Comparison of ENCODE assay signal across 8 mouse cellular contexts in the genomic region with DNA sequence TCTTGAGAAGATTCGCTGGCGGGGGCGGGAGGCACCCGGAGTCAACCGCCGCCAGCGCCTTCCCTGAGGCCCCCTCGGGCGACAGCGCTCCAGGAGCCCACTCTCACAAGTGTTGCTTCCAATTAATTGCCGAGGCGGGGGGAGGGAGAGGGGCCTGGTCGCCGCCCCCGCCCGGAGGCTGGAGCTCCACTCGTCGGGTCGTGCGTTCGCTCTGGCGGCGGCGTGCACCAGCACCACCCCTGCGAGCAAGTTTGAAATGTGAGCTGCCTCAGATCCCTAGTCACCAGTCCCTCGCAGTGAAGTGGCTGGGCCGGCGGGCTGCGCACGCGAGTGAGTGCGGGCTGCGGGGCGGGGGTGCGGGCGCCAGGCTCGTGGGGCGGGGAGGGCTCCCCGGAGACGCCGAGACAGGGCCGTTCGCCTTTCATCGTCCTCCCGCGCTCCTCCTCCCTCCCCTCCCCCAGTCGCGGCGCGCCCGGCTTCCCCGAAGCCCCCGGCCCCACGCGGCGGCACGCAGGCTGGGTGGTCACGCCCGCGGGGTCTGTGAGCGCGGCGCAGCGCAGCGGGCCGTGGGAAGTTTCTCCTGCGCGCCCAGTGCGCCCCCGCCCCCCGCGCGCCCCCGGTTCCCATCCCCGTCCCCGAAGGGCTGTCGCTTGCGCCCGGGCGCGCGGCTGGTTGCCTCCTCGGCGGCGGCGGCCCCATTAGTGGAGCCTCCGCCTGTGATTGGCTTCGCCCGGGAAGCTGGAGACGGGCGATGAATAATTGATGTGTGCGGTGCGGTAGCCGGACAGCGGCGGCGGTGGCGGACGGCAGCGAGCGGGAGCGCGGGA.
DNase-seq lines count a peak whose midpoint lies in the region; ATAC-seq and TF ChIP-seq lines count a peak whose summit lies in the region.

No protein-coding gene starts in this region.

- peak overlapping the region; percentile 81 for H3K4me3 ChIP-seq in heart, postnatal 0 days (ENCODE audit: low read depth, low read length)
- peak overlapping the region; percentile 79 for H3K4me3 ChIP-seq in midbrain, embryonic 11.5 days (ENCODE audit: low read depth, low read length)
- H3K4me3 ChIP-seq in stomach, embryonic 16.5 days (replicated peaks; ENCODE audit: low read length), result peak overlapping the region; percentile 65

- DNase-seq in adrenal gland, adult 18-20 months (ENCODE audit: low spot score in 2 of 2), result peak; percentile 37 to 53
- DNase-seq in adrenal gland, adult 8-10 months, result no peak
- DNase-seq in CD8-positive naive resting alpha-beta T cell, adult 2 months (ENCODE audit: low read depth in 2 of 2, low spot score in 2 of 2), result peak; percentile 21 to 32
- DNase-seq in embryo, embryonic 9.5 days (ENCODE audit: extremely low spot score), result peak; percentile 89
- DNase-seq in heart, postnatal 0 days (ENCODE audit: low spot score), result peak; percentile 70
- DNase-seq in left cerebral cortex, postnatal 36 days (ENCODE audit: low spot score in 2 of 2), result peak; percentile 68 to 73
- peak; percentile 97 for DNase-seq in midbrain, embryonic 11.5 days (ENCODE audit: low spot score, missing footprints)

- peak overlapping the region; percentile 100 for H3K4me2 ChIP-seq in heart, postnatal 0 days (ENCODE audit: low read depth, low read length)
- H3K4me2 ChIP-seq in midbrain, embryonic 11.5 days, result peak overlapping the region; percentile 96
- H3K4me2 ChIP-seq in stomach, embryonic 16.5 days (ENCODE audit: low read depth, low read length), result peak overlapping the region; percentile 100

- H3K27ac ChIP-seq in heart, postnatal 0 days (ENCODE audit: low read depth), result peak overlapping the region; percentile 90
- H3K27ac ChIP-seq in midbrain, embryonic 11.5 days (ENCODE audit: low read depth, low read length), result peak overlapping the region; percentile 99
- peak overlapping the region; percentile 90 for H3K27ac ChIP-seq in stomach, embryonic 16.5 days (ENCODE audit: low read length)

- TF ChIP-seq EP300 in heart, postnatal 0 days (IDR thresholded peaks at IDR 0.05; ENCODE audit: low read depth), result no peak

- H3K36me3 ChIP-seq in heart, postnatal 0 days (replicated peaks; ENCODE audit: control insufficient read depth, insufficient read depth, low read length), result 0 out of 2 replicates have a peak, but pooled peaks cover 2% of the 10 kb centered on the region
- H3K36me3 ChIP-seq in midbrain, embryonic 11.5 days (ENCODE audit: control insufficient read depth, insufficient read depth, low read length), result no peaks in the 10 kb centered on the region
- H3K36me3 ChIP-seq in stomach, embryonic 16.5 days (ENCODE audit: control insufficient read depth, insufficient read depth, low read length), result no peaks in the 10 kb centered on the region

- H3K9ac ChIP-seq in heart, postnatal 0 days (replicated peaks; ENCODE audit: low read depth, low read length), result peak overlapping the region; percentile 82
- H3K9ac ChIP-seq in midbrain, embryonic 11.5 days (ENCODE audit: low read length), result peak overlapping the region; percentile 92
- peak overlapping the region; percentile 87 for H3K9ac ChIP-seq in stomach, embryonic 16.5 days (ENCODE audit: low read length)

- H3K4me1 ChIP-seq in heart, postnatal 0 days (ENCODE audit: control insufficient read depth, insufficient read depth), result peaks cover 66% of the 10 kb centered on the region
- peaks cover 85% of the 10 kb centered on the region for H3K4me1 ChIP-seq in midbrain, embryonic 11.5 days (ENCODE audit: control insufficient read depth, insufficient read depth, low read length)
- peaks cover 74% of the 10 kb centered on the region for H3K4me1 ChIP-seq in stomach, embryonic 16.5 days (ENCODE audit: control insufficient read depth, insufficient read depth, low read length)

- H3K27me3 ChIP-seq in heart, postnatal 0 days (ENCODE audit: control insufficient read depth, insufficient read depth, low read length), result no peaks in the 10 kb centered on the region
- H3K27me3 ChIP-seq in midbrain, embryonic 11.5 days (ENCODE audit: control insufficient read depth, insufficient read depth, low read length), result no peaks in the 10 kb centered on the region
- H3K27me3 ChIP-seq in stomach, embryonic 16.5 days (ENCODE audit: control insufficient read depth, insufficient read depth, low read length), result no peaks in the 10 kb centered on the region

- no peak for TF ChIP-seq CTCF in heart, postnatal 0 days (IDR thresholded peaks at IDR 0.05; ENCODE audit: low read depth)

- WGBS in heart, postnatal 0 days, result under 1% methylated on average over 89 of the region's 103 CpGs
- under 1% methylated on average over 91 of the region's 103 CpGs for WGBS in midbrain, embryonic 11.5 days
- under 1% methylated on average over 97 of the region's 103 CpGs for WGBS in stomach, embryonic 16.5 days

- H3K9me3 ChIP-seq in heart, postnatal 0 days (replicated peaks; ENCODE audit: control insufficient read depth, low read length), result no peaks in the 10 kb centered on the region
- no peaks in the 10 kb centered on the region for H3K9me3 ChIP-seq in midbrain, embryonic 11.5 days (ENCODE audit: control insufficient read depth, low read length)
- H3K9me3 ChIP-seq in stomach, embryonic 16.5 days (replicated peaks; ENCODE audit: control insufficient read depth, low read length), result no peaks in the 10 kb centered on the region

- intact Hi-C loops in left cerebral cortex, postnatal 36 days (cut with DNase I), result no loop called here

- ATAC-seq in heart, postnatal 0 days (ENCODE audit: insufficient read depth, low read depth), result peak; percentile 62
- peak; percentile 78 for ATAC-seq in midbrain, embryonic 11.5 days (ENCODE audit: low FRiP score)
- ATAC-seq in stomach, embryonic 16.5 days (ENCODE audit: insufficient read depth, low FRiP score), result peak; percentile 42
